Mouse (Mus musculus) thymus, adult 2 months (tissue): ENCODE measurements around the gene Prdm9. TPM values are rescaled to one million over a fixed set of nuclear protein-coding genes. Genes with fewer than 3 reads are reported as not detected.

Source experiments
- DNase-seq: peaks from one replicate; pipeline ENCODE4 v3.0.0; 2021
- H3K27ac ChIP-seq: fragments of 200-500 bp; 2 replicates; pipeline ENCODE4 v1.5.1; 2012; ENCODE audit warnings: low read length, control low read depth; ENCODE audit not compliant: control insufficient read depth, insufficient read depth
- H3K27me3 ChIP-seq: fragments of 200-500 bp; 2 replicates; pipeline ENCODE4 v1.6.1; 2012; ENCODE audit warnings: mild to moderate bottlenecking, low read length, moderate library complexity, mixed read lengths; ENCODE audit not compliant: control insufficient read depth, insufficient read depth
- H3K36me3 ChIP-seq: fragments of 200-500 bp; 2 replicates; pipeline ENCODE4 v1.6.1; 2012; ENCODE audit warnings: mild to moderate bottlenecking, low read length, moderate library complexity; ENCODE audit not compliant: control insufficient read depth, insufficient read depth
- H3K4me1 ChIP-seq: fragments of 200-500 bp; replicated peaks from 2 replicates; pipeline ENCODE4 v1.6.1; 2012; ENCODE audit warnings: low read length; ENCODE audit not compliant: control insufficient read depth, insufficient read depth
- H3K4me3 ChIP-seq: fragments of 200-500 bp; 2 replicates; pipeline ENCODE4 v1.5.1; 2012; ENCODE audit warnings: mild to moderate bottlenecking, low read length, control low read depth, moderate library complexity; ENCODE audit not compliant: control insufficient read depth, insufficient read depth
- CTCF ChIP-seq: fragments of 200-500 bp; IDR thresholded peaks from 2 replicates; pipeline ENCODE4 v1.5.1; 2012; ENCODE audit warnings: mild to moderate bottlenecking, control low read depth, low read length, moderate library complexity, borderline replicate concordance; ENCODE audit not compliant: control insufficient read depth, poor library complexity, insufficient read depth; ENCODE audit errors: extremely low read depth
- POLR2A ChIP-seq: fragments of 200-500 bp; IDR thresholded peaks from 2 replicates; pipeline ENCODE4 v1.6.1; 2012; ENCODE audit warnings: mild to moderate bottlenecking, low read length, control low read depth, moderate library complexity; ENCODE audit not compliant: control insufficient read depth, poor library complexity, insufficient read depth; ENCODE audit errors: extremely low read depth
- WGBS: fragments of 180-500 bp; shearing (Covaris S2); methylation state at CpG from one replicate; pipeline ENCODE4 v1.1.7; 2018; 5-methylcytosine and 5-hydroxymethylcytosine counted together
- polyA plus RNA-seq: library from polyadenylated mRNA; depleted of rRNA; stranded (reverse); fragments of >200 nt; gene quantifications from 2 replicates; pipeline ENCODE4 v1.2.3, GENCODE M21; 2012

Gene Prdm9
- polyA plus RNA-seq, 1 experiment: 1.4 TPM

DNA sequence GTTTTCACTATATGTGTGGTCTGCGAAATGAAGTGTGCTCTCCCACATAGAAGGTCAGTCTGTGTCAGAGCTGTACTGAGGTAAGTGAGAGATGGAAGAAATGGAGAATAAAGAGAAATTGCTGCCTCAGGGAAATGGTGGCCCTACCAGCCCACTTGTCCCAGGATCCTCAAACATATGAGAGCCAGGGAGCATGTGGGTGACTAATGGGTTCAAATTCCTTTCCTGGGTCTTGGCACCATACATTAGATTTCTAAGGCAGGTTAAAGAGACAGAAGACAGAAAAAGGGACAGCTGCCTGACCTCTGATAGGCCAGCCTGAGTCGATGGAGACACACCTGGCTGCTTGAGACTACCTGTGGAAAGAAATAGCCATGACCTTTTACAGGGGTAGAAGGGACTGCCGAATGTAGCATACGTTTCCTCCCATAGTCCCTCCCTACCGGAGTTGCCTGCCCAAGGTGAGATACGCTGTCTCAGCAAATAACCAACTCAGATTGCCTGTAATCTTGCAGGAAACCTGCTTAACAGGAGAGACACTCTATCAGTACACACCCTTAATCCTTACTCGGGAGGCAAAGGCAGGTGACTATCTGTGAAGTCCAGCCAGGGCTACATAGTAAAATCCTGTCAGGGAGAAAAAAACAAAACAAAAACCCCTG, 15.4 kb upstream of the Prdm9 start:
- TF ChIP-seq CTCF: no peak
- TF ChIP-seq POLR2A: no peak
- Histone ChIP-seq H3K27ac (no peak overlapping the region), H3K4me3 (no peak overlapping the region), H3K36me3 (no peaks in the 10 kb centered on the region), H3K27me3 (no peaks in the 10 kb centered on the region; the same call in 1 of the 2 replicates), H3K4me1 (no peaks in the 10 kb centered on the region)
- WGBS: 94% methylated on average over 7 of the region's 7 CpGs
- DNase-seq: no peak

DNA sequence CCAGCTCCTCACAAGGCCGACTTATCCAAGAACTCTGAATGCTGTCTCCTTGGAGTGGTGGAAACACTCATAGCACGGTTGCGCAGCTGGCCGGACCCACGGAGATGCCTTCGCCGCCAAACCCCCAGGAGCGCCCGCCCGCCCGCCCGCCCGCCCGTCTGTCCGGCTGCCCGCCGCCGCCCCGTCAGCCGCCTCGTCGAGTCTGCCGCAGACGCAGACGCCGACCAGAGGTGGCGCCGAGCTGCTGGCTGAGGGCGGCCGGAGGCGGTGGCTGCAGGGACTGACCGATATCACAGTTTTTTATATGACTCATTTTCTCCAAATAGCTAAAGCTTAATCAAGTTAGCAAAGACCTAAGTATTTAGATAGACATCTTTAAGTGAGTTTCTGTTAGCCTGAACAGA, 13.1 kb upstream of the Prdm9 start:
- 4% methylated on average over 32 of the region's 32 CpGs for WGBS
- Histone ChIP-seq H3K27me3 (no peaks in the 10 kb centered on the region; the same call in 1 of the 2 replicates), H3K4me1 (no peaks in the 10 kb centered on the region), H3K27ac (no peak overlapping the region), H3K36me3 (no peaks in the 10 kb centered on the region), H3K4me3 (no peak overlapping the region)
- DNase-seq: no peak
- TF ChIP-seq CTCF (no peak), POLR2A (no peak)

DNA sequence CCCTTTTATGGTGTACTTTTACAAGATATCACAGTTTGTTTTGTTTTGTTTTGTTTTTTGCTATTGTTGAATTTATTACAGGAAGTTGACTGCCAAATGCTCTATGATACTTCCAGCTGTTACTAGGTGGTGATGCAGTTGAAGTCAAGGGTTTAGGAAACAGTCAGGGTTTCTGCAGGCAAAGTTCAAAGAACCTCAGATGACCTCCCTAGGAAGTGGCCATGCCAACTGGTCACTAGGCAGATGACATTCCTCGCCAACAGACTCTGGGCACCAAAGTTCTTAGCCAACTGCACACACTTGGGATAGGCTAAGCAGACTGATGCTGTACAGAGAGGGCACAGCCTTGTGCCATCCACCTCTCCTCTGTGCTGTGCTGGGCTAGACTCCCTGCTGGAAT, 10.9 kb upstream of the Prdm9 start:
- Histone ChIP-seq H3K27ac (no peak overlapping the region), H3K27me3 (no peaks in the 10 kb centered on the region; the same call in 1 of the 2 replicates), H3K36me3 (no peaks in the 10 kb centered on the region), H3K4me1 (no peaks in the 10 kb centered on the region), H3K4me3 (no peak overlapping the region)
- TF ChIP-seq CTCF (no peak), POLR2A (no peak)
- DNase-seq: no peak
- WGBS: 79% methylated on average over 1 of the region's 1 CpGs

DNA sequence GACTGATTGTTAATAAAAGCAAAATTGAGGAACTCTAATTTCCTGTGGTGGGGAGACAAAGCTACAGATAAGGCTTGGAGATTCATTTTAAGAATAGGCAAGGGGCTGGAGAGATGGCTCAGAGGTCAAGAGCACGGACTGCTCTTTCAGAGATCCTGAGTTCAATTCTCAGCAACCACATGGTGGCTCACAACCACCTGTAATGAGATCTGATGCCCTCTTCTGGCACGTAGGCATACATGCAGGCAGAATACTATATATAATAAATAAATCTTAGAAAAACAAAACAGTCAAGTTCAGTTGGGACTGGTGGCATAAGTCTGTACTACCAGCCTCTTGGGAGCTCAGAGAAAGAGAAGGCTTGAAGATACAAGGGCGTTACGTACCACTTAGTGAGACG, 2.8 kb upstream of the Prdm9 start:
- DNase-seq: no peak
- H3K27ac ChIP-seq: no peak overlapping the region
- no peaks in the 10 kb centered on the region for H3K27me3 ChIP-seq
- peaks cover 6% of the 10 kb centered on the region for H3K4me1 ChIP-seq
- no peaks in the 10 kb centered on the region for H3K36me3 ChIP-seq
- WGBS: 86% methylated on average over 5 of the region's 5 CpGs
- no peak overlapping the region for H3K4me3 ChIP-seq
- no peak for TF ChIP-seq CTCF
- TF ChIP-seq POLR2A: no peak

DNA sequence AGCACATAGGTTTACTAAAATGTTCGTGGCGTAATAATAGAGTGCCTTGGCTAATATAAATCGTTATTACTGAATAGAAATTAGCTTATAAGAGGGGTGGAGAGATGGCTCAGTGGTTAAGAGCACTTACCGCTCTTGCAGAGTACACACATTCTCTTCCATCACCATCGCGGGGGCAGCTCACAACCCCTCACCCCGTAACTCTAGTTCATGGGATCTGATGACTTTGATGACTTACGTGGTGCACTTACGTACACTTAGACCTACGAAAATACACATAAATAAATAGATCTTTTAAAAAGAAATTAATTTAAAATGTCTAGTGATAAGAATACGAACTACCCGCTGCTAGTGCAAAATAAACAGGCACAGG, 760 bp upstream of the Prdm9 start:
- 48% methylated on average over 12 of the region's 12 CpGs for WGBS
- Histone ChIP-seq H3K27ac (no peak overlapping the region), H3K4me3 (no peak overlapping the region), H3K4me1 (peaks cover 6% of the 10 kb centered on the region), H3K27me3 (no peaks in the 10 kb centered on the region), H3K36me3 (no peaks in the 10 kb centered on the region)
- TF ChIP-seq POLR2A (no peak), CTCF (no peak)
- DNase-seq: no peak

DNA sequence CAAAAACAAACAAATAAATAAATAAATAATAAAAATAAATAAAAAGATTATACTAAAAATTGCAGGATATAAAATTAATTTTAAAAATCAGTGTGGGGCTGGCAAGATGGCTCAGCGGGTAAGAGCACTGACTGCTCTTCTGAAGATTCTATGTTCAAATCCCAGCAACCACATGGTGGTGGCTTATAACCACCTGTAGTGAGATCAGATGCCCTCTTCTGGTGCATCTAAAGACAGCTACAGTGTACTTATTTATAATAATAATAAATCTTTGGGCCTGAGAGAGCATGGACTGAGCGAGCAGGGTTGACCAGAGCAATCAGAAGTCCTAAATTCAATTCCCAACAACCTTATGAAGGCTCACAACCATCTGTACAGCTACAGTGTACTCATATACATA, 4.2 kb downstream of the Prdm9 start:
- 94% methylated on average over 2 of the region's 2 CpGs for WGBS

DNA sequence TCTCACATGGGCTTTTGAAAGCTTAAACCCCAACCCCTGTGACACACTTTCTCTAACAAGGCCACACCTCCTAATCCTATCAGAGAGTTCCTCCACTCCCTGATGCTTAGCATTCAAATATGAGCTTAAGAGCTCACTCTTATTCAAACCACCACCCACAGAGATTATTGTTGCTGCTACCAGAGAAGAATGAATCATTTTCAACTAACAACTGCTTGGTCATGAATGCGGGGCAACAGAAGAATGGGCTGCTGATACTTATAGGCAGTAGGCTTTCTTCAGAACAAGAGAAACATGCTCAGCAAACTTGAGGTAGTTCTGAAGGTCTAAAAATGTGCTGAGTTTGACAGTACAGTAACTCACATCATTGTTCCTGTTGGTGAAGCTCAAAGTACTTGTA, 14.4 kb downstream of the Prdm9 start:
- H3K4me1 ChIP-seq: no peaks in the 10 kb centered on the region
- H3K27ac ChIP-seq: no peak overlapping the region
- TF ChIP-seq CTCF (no peak), POLR2A (no peak)
- H3K27me3 ChIP-seq: no peaks in the 10 kb centered on the region
- no peak overlapping the region for H3K4me3 ChIP-seq
- WGBS: 93% methylated on average over 1 of the region's 1 CpGs
- no peak for DNase-seq
- no peaks in the 10 kb centered on the region for H3K36me3 ChIP-seq

More for the DNA sequence above, 4.2 kb downstream of the Prdm9 start:
- Histone ChIP-seq H3K36me3 (no peaks in the 10 kb centered on the region), H3K4me3 (no peak overlapping the region), H3K27me3 (no peaks in the 10 kb centered on the region), H3K4me1 (peaks cover 6% of the 10 kb centered on the region), H3K27ac (no peak overlapping the region)
- no peak for DNase-seq
- no peak for TF ChIP-seq CTCF
- no peak for TF ChIP-seq POLR2A
